Mouse (Mus musculus): Measurements from ENCODE around the gene Zfp260.

GRCm38 (mm10) chr7:30094646-30095429, at the start of gene Zfp260:
- no peak for TF ChIP-seq CTCF (conservative IDR thresholded peaks at IDR 0.05; ENCODE audit: low read length)
- no peak for TF ChIP-seq NANOG (IDR thresholded peaks at IDR 0.05; ENCODE audit: borderline replicate concordance, low read length)

Measured in E14TG2a.4 (cell line).